Mouse (Mus musculus): ENCODE measurements at regions not wholly inside any gene's neighbourhood (a gene's known extent, or its start where the extent isn't known, plus 50 kb on each side); places are given as distances from the start of the nearest gene placed in this dataset.

DNA sequence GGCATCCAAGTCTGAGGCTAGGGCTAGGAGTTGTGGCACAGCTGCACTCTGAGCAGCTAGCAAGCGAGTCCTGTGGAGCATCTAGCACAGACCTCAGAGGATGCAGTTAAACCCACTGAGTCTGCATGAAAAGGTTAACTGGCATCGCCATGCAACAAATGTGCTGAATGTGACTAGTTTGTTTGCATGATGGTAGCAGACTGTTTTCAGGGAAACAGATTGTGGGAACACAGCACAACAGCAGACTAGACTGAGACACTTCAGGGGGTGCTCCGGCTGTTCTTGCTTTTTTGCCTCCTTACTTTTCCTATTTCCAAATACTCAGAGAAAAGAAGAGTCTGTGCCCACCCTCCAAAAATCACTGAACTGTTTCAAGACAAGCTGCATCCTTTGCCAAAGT, 97.9 kb upstream of the Nhs start:
- TF ChIP-seq CTCF (IDR thresholded peaks at IDR 0.05; ENCODE audit: extremely low read depth, insufficient read depth, low read length) (no peak), POLR2A (IDR thresholded peaks at IDR 0.05; ENCODE audit: extremely low read depth, insufficient read depth, low read length) (no peak)

All from cortical plate, adult 2 months (tissue).